In the genomic region with DNA sequence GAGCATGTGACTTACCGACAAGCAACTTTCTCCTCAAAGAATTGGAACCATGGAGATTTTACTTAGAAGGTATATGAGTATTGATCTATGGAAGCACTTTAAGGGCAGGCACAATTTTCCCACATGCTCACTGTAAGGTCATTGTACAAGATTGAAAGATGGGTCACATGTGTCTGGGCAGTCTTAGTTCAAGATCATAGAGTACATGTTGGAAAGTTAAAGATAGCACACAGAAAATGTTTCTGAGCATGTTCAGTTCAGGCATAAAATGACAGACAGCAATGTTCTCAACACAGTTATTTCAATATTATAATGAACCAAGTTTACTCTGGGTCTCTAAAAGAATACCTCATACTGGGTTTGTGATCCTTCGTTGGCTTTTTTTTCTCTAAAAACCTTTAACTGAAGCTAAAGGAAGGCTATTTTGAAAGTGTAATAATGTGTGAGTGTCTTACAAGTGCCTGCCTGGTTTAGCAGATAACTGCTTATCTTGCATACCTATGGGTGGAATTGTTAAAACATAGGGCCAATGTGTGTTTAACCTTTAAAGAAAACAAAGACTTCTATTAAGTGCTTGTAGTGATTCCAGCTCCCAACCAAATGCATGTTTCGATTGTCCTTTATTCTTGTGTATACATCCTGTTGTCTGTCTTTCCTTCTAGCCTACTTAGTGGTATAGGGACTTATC, we compare ENCODE assay signal across 23 mouse cellular contexts.
DNase-seq lines count a peak whose midpoint lies in the region; ATAC-seq lines count a peak whose summit lies in the region.
"Had no signal": no experiment of that assay in that cellular context is flagged by ENCODE, and none has a peak within 500 bp of the region (broad histone marks: within the 10 kb centered on the region; RNA-seq: fewer than 3 reads in every experiment).

No protein-coding gene starts in this region.

- no peaks in the 10 kb centered on the region for H3K4me1 ChIP-seq in liver, embryonic 11.5 days (replicated peaks; ENCODE audit: control insufficient read depth, insufficient read depth, low read length)
- no peaks in the 10 kb centered on the region for H3K4me1 ChIP-seq in liver, embryonic 13.5 days (replicated peaks)
- no peaks in the 10 kb centered on the region; the same call in 1 of the 2 replicates for H3K4me1 ChIP-seq in liver, embryonic 16.5 days (ENCODE audit: control insufficient read depth, low read depth, low read length)
- H3K4me1 ChIP-seq: forebrain, embryonic 10.5 days; forebrain, embryonic 13.5 days; heart, embryonic 10.5 days; heart, embryonic 13.5 days had no signal

- H3K27ac ChIP-seq in liver, embryonic 11.5 days (ENCODE audit: low read depth, low read length): no peak overlapping the region
- no peak overlapping the region for H3K27ac ChIP-seq in liver, embryonic 13.5 days
- H3K27ac ChIP-seq in liver, embryonic 16.5 days (ENCODE audit: low read length): no peak overlapping the region
- H3K27ac ChIP-seq: forebrain, embryonic 10.5 days; forebrain, embryonic 13.5 days; heart, adult 2 months; heart, embryonic 10.5 days; heart, embryonic 13.5 days; hindbrain, embryonic 14.5 days had no signal

- H3K4me3 ChIP-seq in liver, embryonic 11.5 days (ENCODE audit: low read depth, low read length): no peak overlapping the region
- no peak overlapping the region for H3K4me3 ChIP-seq in liver, embryonic 13.5 days (replicated peaks)
- H3K4me3 ChIP-seq in liver, embryonic 16.5 days (ENCODE audit: low read depth, low read length): no peak overlapping the region
- H3K4me3 ChIP-seq: forebrain, embryonic 10.5 days; forebrain, embryonic 13.5 days; heart, adult 2 months; heart, embryonic 10.5 days; heart, embryonic 13.5 days had no signal

- DNase-seq in liver, embryonic 11.5 days (ENCODE audit: low spot score): no peak
- DNase-seq in liver: no peak
- DNase-seq in liver, embryonic 13.5 days: no peak
- no peak for DNase-seq in kidney, postnatal 4 days
- DNase-seq in adrenal gland, postnatal 4 days (ENCODE audit: low spot score in 2 of 2): no peak
- DNase-seq: adrenal gland, adult 8-10 months; adrenal gland, postnatal 25 days; cerebellum, adult 18-20 months; cerebellum, adult 9-10 months; cerebellum, postnatal 14 days; gastrocnemius, postnatal 10 days; gastrocnemius, postnatal 36 days; heart, adult 2 months; heart, postnatal 14 days; heart, postnatal 4 days had no signal

- peak; percentile 61; the same call in 1 of the 2 replicates for ATAC-seq in liver, embryonic 11.5 days (replicated peaks; ENCODE audit: low FRiP score)
- ATAC-seq in liver, embryonic 13.5 days (ENCODE audit: low read depth): peak; percentile 78
- peak; percentile 63 for ATAC-seq in liver, embryonic 16.5 days (ENCODE audit: low read depth)
- ATAC-seq: activated CD4-positive, CD25-positive, alpha-beta regulatory T cell, adult 4 months; forebrain, embryonic 13.5 days; forebrain, embryonic 16.5 days had no signal

- no peak overlapping the region for H3K9ac ChIP-seq in liver, embryonic 11.5 days (ENCODE audit: low read depth, low read length)
- H3K9ac ChIP-seq in liver, embryonic 13.5 days: no peak overlapping the region
- H3K9ac ChIP-seq in liver, embryonic 16.5 days (ENCODE audit: low read depth, low read length): no peak overlapping the region
- H3K9ac ChIP-seq: forebrain, embryonic 13.5 days; heart, embryonic 13.5 days; hindbrain, embryonic 14.5 days had no signal

- no peak overlapping the region for H3K4me2 ChIP-seq in liver, embryonic 11.5 days
- H3K4me2 ChIP-seq in liver, embryonic 13.5 days: no peak overlapping the region
- peak overlapping the region; percentile 17; the same call in 1 of the 2 replicates for H3K4me2 ChIP-seq in liver, embryonic 16.5 days (ENCODE audit: low read depth, low read length)
- H3K4me2 ChIP-seq: forebrain, embryonic 13.5 days; heart, embryonic 13.5 days; hindbrain, embryonic 14.5 days had no signal

- no peaks in the 10 kb centered on the region for H3K9me3 ChIP-seq in liver, embryonic 11.5 days (ENCODE audit: control insufficient read depth, low read length)
- H3K9me3 ChIP-seq in liver, embryonic 13.5 days (replicated peaks): no peaks in the 10 kb centered on the region
- H3K9me3 ChIP-seq in liver, embryonic 16.5 days (replicated peaks; ENCODE audit: control insufficient read depth, low read length): no peaks in the 10 kb centered on the region
- H3K9me3 ChIP-seq: forebrain, embryonic 10.5 days; forebrain, embryonic 13.5 days; heart, embryonic 10.5 days; heart, embryonic 13.5 days had no signal

- H3K27me3 ChIP-seq in liver, embryonic 11.5 days (replicated peaks; ENCODE audit: control insufficient read depth, insufficient read depth, low read length): peaks cover 7% of the 10 kb centered on the region
- H3K27me3 ChIP-seq in liver, embryonic 13.5 days: no peaks in the 10 kb centered on the region; the same call in 1 of the 2 replicates
- H3K27me3 ChIP-seq in liver, embryonic 16.5 days (ENCODE audit: control insufficient read depth, insufficient read depth, low read depth, low read length): no peaks in the 10 kb centered on the region
- H3K27me3 ChIP-seq: forebrain, embryonic 13.5 days had no signal

- no peaks in the 10 kb centered on the region for H3K36me3 ChIP-seq in liver, embryonic 11.5 days (ENCODE audit: control insufficient read depth, insufficient read depth, low read length)
- H3K36me3 ChIP-seq in liver, embryonic 13.5 days: no peaks in the 10 kb centered on the region
- no peaks in the 10 kb centered on the region for H3K36me3 ChIP-seq in liver, embryonic 16.5 days (ENCODE audit: control insufficient read depth, insufficient read depth)
- H3K36me3 ChIP-seq: forebrain, embryonic 10.5 days; heart, embryonic 10.5 days; heart, embryonic 13.5 days had no signal

- 61% methylated on average over 3 of the region's 3 CpGs for WGBS in liver, embryonic 11.5 days
- 43% methylated on average over 3 of the region's 3 CpGs for WGBS in liver, embryonic 13.5 days (ENCODE audit: insufficient replicate concordance)
- WGBS in liver, embryonic 16.5 days (ENCODE audit: insufficient replicate concordance): 44% methylated on average over 3 of the region's 3 CpGs
